Mouse (Mus musculus): ENCODE measurements around the gene Rimklb.

DNA sequence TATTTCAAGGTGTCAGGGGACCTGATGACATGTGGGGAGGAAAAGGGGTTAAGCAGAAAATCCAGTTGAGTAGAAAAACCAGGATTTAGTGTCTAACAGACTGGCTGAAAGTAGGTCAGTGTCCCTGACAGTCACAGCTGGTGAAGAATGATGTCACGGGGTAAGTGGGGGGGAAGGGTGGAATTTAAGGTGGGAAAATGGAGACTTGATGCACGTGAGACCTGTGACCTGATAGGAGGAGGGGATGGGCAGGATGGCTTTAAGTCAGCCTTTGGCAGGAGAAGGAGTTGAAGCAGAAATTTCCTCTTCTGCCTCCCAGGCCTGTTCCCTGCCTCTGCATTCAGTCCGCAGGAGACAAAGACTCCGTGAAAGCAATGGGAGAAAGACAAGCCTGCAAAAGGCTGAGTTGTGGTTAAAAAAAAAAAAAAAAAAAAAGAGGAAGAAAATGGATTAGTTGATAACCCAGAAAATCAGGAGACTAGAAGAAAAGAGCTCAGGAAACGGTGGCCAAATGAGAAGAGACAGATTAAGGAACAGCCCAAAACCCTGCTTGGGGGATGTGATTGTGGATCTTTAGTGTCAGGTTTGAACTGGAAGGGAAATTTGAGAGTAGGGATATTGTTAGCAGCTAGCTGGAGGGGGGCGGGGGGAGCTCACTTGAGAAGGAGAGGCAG is 4.6 kb downstream of the Rimklb start:
- no peak for TF ChIP-seq CTCF (conservative IDR thresholded peaks at IDR 0.05 in 1 of 2, IDR thresholded peaks at IDR 0.05 in 1 of 2; ENCODE audit: low read depth in 2 of 2, low read length in 2 of 2)
- TF ChIP-seq POLR2A (IDR thresholded peaks at IDR 0.05; ENCODE audit: low read depth, low read length): no peak
- TF ChIP-seq MYC (IDR thresholded peaks at IDR 0.05; ENCODE audit: low read depth, low read length): no peak
- no peak for TF ChIP-seq MXI1 (IDR thresholded peaks at IDR 0.05; ENCODE audit: low read depth, low read length)
- TF ChIP-seq KAT2A (IDR thresholded peaks at IDR 0.05; ENCODE audit: insufficient replicate concordance, low read length): no peak
- TF ChIP-seq MAZ (IDR thresholded peaks at IDR 0.05; ENCODE audit: low read depth, low read length): no peak
- TF ChIP-seq E2F4 (IDR thresholded peaks at IDR 0.05; ENCODE audit: insufficient replicate concordance, low read depth, low read length): no peak
- TF ChIP-seq TBP (conservative IDR thresholded peaks at IDR 0.05; ENCODE audit: low read depth, low read length): no peak

Measured in CH12.LX (cell line).